Mouse (Mus musculus) midbrain, embryonic 10.5 days (tissue): ENCODE results near the gene Clec4g. TPM values are rescaled to one million over a fixed set of nuclear protein-coding genes. Genes with fewer than 3 reads are reported as not detected.
"Not testable (repeated sequence)": the region's sequence is repeated elsewhere in the genome, so short reads cannot be mapped to it uniquely, and the experiment has no call there.

ENCODE experiments used
- DNase-seq: peaks from one replicate; pipeline ENCODE4 v3.0.0-alpha.2; 2017; ENCODE audit warnings: low spot score
- H3K27ac ChIP-seq: fragments of 300-500 bp; sonication (generic); replicated peaks from 2 replicates; pipeline ENCODE4 v1.5.1; 2016; ENCODE audit warnings: mild to moderate bottlenecking
- H3K27me3 ChIP-seq: fragments of 300-500 bp; sonication (generic); 2 replicates; pipeline ENCODE4 v1.6.1; 2016; ENCODE audit warnings: low read depth, mild to moderate bottlenecking; ENCODE audit not compliant: poor library complexity, severe bottlenecking
- H3K36me3 ChIP-seq: fragments of 300-500 bp; sonication (generic); 2 replicates; pipeline ENCODE4 v1.6.1; 2016; ENCODE audit warnings: mild to moderate bottlenecking, moderate library complexity
- H3K4me1 ChIP-seq: fragments of 300-500 bp; sonication (generic); 2 replicates; pipeline ENCODE4 v1.6.1; 2016
- H3K4me3 ChIP-seq: fragments of 300-500 bp; sonication (generic); 2 replicates; pipeline ENCODE4 v1.5.1; 2016; ENCODE audit warnings: mild to moderate bottlenecking, moderate library complexity
- H3K9me3 ChIP-seq: fragments of 300-500 bp; sonication (generic); replicated peaks from 2 replicates; pipeline ENCODE4 v1.6.1; 2016; ENCODE audit warnings: mild to moderate bottlenecking
- WGBS: fragments of 180-500 bp; shearing (Covaris S2); methylation state at CpG from one replicate; pipeline ENCODE4 v1.1.7; 2016; 5-methylcytosine and 5-hydroxymethylcytosine counted together
- polyA plus RNA-seq: library from polyadenylated mRNA; unstranded; fragments of >200 nt; fragmentation: Nextera tagmentation; extraction: Ambion mirVana; gene quantifications from 2 replicates; pipeline ENCODE4 v1.2.1, GENCODE M21; 2016

Clec4g gene
- polyA plus RNA-seq, result 0.09 and 0.26 TPM in 2 replicates

DNA sequence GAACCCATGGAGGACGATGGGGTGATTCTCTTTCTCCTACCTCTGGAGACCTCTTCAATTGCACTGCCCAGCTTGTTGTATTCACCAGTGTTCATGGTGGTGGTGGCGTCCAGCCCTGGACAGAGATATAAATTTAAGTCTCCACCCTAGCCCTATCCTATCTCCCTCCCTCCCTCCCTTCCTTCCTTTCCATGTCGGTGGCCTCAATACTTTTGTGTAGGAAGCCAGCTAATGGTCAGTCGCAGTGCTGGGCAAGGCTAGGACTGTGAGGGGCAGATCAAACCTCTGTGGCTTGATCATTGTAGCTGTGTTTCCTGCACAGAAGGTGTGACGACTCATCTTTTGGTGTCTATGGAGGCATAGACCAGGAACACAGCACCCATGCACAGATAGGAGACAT, at the start of gene Clec4g:
TSS of gene Clec4g (minus strand) at position 101 of the 400 bp plus-strand sequence.
- 0 out of 2 replicates have a peak, but pooled peaks cover 4% of the 10 kb centered on the region for H3K9me3 ChIP-seq
- H3K4me3 ChIP-seq, result no peak within 1 kb of the TSS
- no peak within 1 kb of the TSS for H3K27ac ChIP-seq
- H3K27me3 ChIP-seq, result no peaks in the 10 kb centered on the region
- H3K36me3 ChIP-seq, result no peaks in the 10 kb centered on the region
- WGBS, result 78% methylated on average over 5 of the region's 5 CpGs
- no peak for DNase-seq
- H3K4me1 ChIP-seq, result no peaks in the 10 kb centered on the region

DNA sequence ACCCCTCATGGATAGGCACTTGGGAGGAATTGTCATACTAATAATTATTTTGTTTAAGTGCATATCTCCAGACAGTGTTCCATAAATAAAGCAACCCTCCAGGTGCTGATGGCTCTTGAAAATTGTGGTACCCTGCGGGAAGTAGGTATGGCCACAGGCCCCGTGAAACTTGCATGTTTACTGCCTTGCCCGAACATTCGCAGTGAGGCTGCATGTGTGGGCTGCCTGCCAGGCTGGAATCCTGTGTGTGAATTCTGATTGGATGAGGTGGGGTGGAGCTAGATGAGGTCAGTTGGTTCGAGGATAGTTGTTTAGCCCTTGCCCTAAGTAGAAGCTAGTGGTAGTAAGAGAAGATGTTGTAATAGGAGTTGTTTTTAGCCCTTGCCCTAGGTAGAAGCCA, 48.2 kb upstream of the Clec4g start:
- WGBS, result 88% methylated on average over 5 of the region's 5 CpGs
- peaks cover 62% of the 10 kb centered on the region for H3K9me3 ChIP-seq
- not testable (repeated sequence) for H3K27me3 ChIP-seq, H3K4me1 ChIP-seq, H3K4me3 ChIP-seq, H3K27ac ChIP-seq, H3K36me3 ChIP-seq, DNase-seq

DNA sequence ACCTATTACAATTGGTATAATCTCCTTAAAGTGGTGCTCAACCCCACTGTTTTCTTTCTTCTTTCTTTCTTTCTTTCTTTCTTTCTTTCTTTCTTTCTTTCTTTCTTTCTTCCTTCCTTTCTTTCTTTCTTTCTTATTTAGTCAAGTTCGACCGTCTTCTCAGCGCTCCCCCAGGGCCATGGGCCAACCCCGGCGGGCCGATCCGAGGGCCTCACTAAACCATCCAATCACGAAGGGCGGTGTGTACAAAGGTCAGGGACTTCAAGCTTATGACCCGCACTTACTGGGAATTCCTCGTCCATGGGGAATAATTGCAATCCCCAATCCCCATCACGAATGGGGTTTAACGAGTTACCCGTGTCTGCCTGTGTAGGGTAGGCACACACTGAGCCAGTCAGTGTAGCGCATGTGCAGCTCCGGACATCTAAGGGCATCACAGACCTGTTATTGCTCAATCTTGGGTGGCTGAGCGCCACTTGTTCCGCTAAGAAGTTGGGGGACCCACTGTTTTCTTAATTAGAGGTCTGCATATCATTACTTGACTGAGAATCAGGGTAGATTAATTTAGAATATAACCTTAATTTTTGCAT, 33.9 kb upstream of the Clec4g start:
- WGBS, result 74% methylated on average over 18 of the region's 18 CpGs
- no peaks in the 10 kb centered on the region for H3K4me1 ChIP-seq
- H3K36me3 ChIP-seq, result no peaks in the 10 kb centered on the region
- H3K4me3 ChIP-seq, result no peak overlapping the region
- no peaks in the 10 kb centered on the region for H3K27me3 ChIP-seq
- H3K27ac ChIP-seq, result no peak overlapping the region
- H3K9me3 ChIP-seq, result peaks cover 31% of the 10 kb centered on the region
- DNase-seq, result peak; percentile 100

DNA sequence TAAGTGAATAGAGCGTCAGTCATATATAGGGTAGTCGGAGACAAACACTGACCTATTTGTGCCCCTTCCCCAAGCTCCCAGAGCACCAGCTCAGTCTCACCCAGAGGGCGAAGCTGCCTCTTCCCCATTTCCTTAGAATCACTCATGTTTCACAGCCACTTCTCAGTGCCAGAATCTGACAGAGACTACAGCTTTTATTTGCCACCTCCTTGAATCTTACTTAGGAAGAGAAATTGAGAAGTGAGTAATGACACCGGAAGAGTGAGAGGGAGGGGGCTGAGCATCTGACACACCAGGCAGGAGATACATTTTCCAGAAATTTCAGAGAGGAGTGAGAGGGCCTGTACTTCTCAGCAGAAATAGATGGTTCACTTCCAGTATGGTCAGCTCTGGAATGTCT, 28.3 kb upstream of the Clec4g start, which contains the start of gene Cd209a:
TSS of gene Cd209a (minus strand) at position 224 of the 400 bp plus-strand sequence.
- Histone ChIP-seq H3K4me1 (no peaks in the 10 kb centered on the region), H3K27me3 (no peaks in the 10 kb centered on the region), H3K36me3 (no peaks in the 10 kb centered on the region), H3K9me3 (peaks cover 46% of the 10 kb centered on the region), H3K4me3 (no peak within 1 kb of the TSS), H3K27ac (no peak within 1 kb of the TSS)
- WGBS, result 90% methylated on average over 4 of the region's 4 CpGs
- DNase-seq, result no peak

DNA sequence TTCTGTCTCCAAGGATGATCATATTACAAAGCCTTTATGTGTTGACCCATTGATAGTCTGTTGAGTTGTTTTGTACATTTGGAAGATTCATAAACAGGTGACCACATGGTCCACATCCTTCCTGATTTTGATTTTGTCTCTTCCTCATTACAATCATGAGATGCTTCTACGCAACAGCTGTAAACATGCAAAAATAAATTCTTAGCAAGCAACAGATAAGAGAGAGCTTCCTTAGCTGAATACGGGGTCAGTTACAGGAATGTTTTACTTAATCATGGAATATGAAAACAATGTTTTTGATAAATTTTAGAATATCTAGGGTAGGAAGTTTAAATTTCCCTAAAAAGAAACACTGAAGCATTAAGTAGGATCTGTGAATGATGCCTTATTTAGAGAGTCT, 16.5 kb upstream of the Clec4g start:
- no peaks in the 10 kb centered on the region for H3K27me3 ChIP-seq
- 84% methylated on average over 2 of the region's 2 CpGs for WGBS
- 0 out of 2 replicates have a peak, but pooled peaks cover 5% of the 10 kb centered on the region for H3K9me3 ChIP-seq
- no peak overlapping the region for H3K27ac ChIP-seq
- DNase-seq, result no peak
- H3K4me3 ChIP-seq, result no peak overlapping the region
- H3K36me3 ChIP-seq, result no peaks in the 10 kb centered on the region
- no peaks in the 10 kb centered on the region for H3K4me1 ChIP-seq

DNA sequence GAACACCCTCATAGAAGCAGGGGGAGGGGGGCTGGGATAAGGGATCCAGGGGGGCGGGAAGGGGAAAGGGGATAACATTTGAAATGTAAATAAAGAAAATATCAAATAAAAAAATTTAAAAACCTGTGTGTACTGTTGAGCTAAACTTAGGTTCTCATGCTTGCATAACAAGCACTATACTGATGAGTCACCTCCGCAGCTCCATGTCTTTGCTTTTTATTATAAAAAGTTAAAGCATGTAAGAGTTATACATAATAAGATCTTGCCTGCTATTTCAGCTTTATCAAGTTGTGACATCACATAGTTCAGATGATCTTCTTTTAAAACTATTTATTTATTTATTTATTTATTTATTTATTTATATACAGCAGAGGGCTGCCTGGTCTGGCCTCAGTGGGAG, 15.1 kb upstream of the Clec4g start:
- no peak for DNase-seq
- 91% methylated on average over 2 of the region's 2 CpGs for WGBS
- Histone ChIP-seq H3K27me3 (no peaks in the 10 kb centered on the region), H3K36me3 (no peaks in the 10 kb centered on the region), H3K27ac (no peak overlapping the region), H3K4me1 (no peaks in the 10 kb centered on the region), H3K4me3 (no peak overlapping the region), H3K9me3 (0 out of 2 replicates have a peak, but pooled peaks cover 5% of the 10 kb centered on the region)

DNA sequence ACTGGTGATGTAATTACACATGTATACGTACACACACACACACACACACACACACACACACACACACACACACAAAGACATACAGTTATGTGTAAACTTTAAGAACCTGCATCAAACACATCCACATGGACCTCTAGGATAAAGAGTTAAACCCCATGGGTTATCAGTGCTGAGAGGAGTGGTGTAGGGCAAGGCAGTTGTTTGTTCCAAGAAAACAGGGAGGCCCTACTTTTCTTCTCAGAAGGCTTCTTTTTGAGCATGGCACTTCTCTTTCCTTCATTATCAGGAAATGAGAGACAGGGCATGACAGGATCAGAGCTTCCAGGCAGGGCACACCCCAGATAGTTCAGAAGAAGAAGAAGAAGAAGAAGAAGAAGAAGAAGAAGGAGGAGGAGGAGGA, 13.6 kb upstream of the Clec4g start:
- no peak for DNase-seq
- Histone ChIP-seq H3K27ac (no peak overlapping the region), H3K4me3 (no peak overlapping the region), H3K36me3 (no peaks in the 10 kb centered on the region), H3K4me1 (no peaks in the 10 kb centered on the region), H3K9me3 (no peaks in the 10 kb centered on the region), H3K27me3 (no peaks in the 10 kb centered on the region)
- WGBS, result 52% methylated on average over 1 of the region's 1 CpGs

DNA sequence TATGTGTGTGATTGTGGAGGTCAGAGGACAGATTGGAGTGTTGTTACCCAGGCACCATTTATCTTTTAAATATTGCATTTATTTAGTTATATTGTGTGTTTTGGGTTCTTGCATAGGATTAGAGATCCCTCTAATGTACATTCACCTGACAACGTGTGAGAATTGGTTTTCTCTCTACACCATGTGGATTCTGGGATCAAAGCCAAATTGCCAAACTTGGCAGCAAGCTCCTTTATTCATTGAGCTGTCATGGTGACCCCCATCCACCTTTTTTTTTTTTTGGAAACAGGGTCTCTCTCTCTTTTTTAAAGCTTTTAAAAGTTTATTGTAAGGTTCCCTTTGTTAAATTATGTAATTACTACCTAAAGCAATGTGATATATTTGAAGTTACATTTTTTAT, 590 bp upstream of the Clec4g start:
- no peaks in the 10 kb centered on the region for H3K27me3 ChIP-seq
- 48% methylated on average over 1 of the region's 1 CpGs for WGBS
- H3K4me1 ChIP-seq, result no peaks in the 10 kb centered on the region
- 0 out of 2 replicates have a peak, but pooled peaks cover 4% of the 10 kb centered on the region for H3K9me3 ChIP-seq
- no peak overlapping the region for H3K4me3 ChIP-seq
- no peak overlapping the region for H3K27ac ChIP-seq
- no peaks in the 10 kb centered on the region for H3K36me3 ChIP-seq
- DNase-seq, result no peak

DNA sequence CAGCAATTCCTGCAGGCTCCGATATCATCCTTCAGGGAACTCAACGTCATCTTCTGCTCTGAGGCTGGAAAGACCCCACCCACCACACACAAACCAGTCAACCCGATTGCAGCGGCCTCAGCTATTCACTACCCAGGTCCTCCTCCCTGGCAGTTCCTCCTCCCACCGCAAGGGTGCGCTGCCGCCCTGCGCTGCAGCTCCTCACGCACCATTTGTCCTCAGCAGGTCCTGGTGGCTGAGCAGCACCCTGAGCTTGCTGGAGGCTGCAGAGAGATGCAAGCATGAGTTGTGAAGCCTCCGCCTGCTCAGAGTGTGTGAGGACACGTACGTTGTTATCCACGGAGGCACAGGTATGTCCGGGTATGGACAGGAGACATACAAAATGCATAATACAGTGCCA, 1.9 kb downstream of the Clec4g start:
- no peaks in the 10 kb centered on the region for H3K4me1 ChIP-seq
- DNase-seq, result peak; percentile 63
- H3K36me3 ChIP-seq, result no peaks in the 10 kb centered on the region
- H3K4me3 ChIP-seq, result no peak overlapping the region
- H3K27ac ChIP-seq, result no peak overlapping the region
- 0 out of 2 replicates have a peak, but pooled peaks cover 4% of the 10 kb centered on the region for H3K9me3 ChIP-seq
- WGBS, result 16% methylated on average over 14 of the region's 14 CpGs
- no peaks in the 10 kb centered on the region for H3K27me3 ChIP-seq

DNA sequence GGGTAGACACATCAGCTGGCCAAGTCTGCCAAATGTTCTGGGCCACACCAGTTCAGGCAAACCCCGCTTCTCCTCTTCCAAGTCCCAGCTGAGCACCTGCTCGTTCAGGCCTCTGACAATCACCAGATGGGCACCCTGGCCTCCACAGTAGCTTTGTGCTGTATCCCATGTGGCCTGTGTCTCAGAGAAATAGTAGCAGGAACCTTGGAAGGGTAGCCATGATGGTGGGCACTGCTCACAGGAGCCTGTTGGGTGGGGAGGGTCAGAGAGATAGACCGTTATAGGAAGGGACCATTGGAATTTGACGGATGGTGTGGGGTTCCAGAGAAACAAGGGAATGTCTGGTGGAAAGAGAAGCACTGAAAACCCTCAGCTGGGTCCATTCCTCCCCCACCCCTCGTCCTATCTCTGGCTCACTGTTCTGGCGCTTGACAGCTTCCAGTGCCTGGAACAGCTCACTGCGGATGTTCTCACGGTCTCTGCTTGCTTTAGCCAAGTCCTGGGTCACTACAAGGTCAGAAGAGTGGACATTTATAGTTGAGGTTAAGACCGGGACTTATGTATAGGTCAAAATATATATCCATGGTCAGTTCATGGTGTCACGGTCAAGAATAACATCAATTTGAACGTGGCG, 3.0 kb downstream of the Clec4g start:
- Histone ChIP-seq H3K27me3 (no peaks in the 10 kb centered on the region), H3K4me1 (no peaks in the 10 kb centered on the region), H3K9me3 (0 out of 2 replicates have a peak, but pooled peaks cover 4% of the 10 kb centered on the region), H3K36me3 (no peaks in the 10 kb centered on the region), H3K27ac (no peak overlapping the region), H3K4me3 (no peak overlapping the region)
- no peak for DNase-seq
- WGBS, result 88% methylated on average over 12 of the region's 12 CpGs

DNA sequence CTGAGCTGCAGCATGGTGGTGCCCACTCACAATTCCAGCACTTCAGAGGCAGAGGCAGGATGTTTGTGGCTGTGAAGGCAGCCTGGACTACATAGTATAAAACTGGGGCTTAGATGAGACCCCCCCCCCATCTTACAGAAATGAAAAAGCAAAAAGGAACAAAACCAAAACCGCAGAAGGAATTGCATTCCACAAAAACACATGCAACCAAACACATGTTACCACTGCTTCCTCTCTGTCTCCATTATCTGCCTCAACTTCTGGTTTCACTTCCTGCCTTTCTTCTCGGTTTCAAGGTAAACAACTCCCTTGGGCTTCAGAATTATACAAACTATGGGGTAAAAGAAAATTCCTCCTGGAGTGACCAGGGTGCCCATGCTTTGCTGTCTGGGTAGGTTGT, 8.8 kb downstream of the Clec4g start:
- Histone ChIP-seq H3K36me3 (no peaks in the 10 kb centered on the region), H3K27ac (no peak overlapping the region), H3K9me3 (no peaks in the 10 kb centered on the region), H3K4me3 (no peak overlapping the region), H3K4me1 (no peaks in the 10 kb centered on the region), H3K27me3 (no peaks in the 10 kb centered on the region)
- WGBS, result 61% methylated on average over 2 of the region's 2 CpGs
- no peak for DNase-seq

DNA sequence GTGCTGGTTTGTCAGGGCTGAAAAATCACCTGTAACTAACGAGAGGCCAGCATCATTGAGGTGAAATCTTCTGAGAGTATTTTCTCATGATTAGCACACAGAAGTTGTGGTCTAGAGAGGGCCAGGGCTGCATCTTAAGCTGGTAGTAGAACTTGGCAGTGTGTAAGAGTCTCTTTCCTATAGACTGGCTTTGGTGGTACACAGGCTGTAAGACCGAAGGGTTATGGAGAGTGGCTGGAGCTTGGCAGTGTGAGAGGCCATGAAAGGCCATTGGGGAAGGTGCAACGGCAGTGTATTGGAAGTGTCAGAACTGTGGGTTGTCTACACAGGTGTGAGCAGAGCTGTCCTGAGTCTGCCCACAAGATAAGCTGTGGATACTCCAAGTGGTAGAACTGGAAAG, 10.1 kb downstream of the Clec4g start:
- H3K4me1 ChIP-seq, result no peaks in the 10 kb centered on the region
- no peak overlapping the region for H3K4me3 ChIP-seq
- H3K27me3 ChIP-seq, result no peaks in the 10 kb centered on the region
- H3K9me3 ChIP-seq, result no peaks in the 10 kb centered on the region
- DNase-seq, result no peak
- 87% methylated on average over 3 of the region's 3 CpGs for WGBS
- no peaks in the 10 kb centered on the region for H3K36me3 ChIP-seq
- H3K27ac ChIP-seq, result no peak overlapping the region

DNA sequence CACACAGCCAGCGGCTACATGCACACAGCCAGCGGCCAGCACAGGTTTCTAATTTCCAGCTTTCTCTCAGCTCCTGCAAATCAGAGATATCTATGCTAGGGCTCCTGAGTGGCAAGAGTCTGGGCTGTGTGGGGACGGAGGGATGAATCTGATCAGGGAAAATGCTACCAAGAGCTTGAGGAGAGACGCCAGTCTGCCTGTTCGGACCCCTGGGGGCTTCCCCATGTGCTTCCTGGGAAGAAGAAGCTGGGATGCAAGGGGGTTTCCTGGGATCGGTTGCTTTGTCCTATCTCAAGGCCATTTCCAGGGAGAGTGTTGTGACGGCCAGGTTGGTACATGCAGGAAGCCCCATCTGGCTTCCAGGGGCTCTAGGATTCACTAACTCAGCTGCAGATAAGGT, 12.8 kb downstream of the Clec4g start:
- WGBS, result 72% methylated on average over 7 of the region's 7 CpGs
- Histone ChIP-seq H3K4me3 (no peak overlapping the region), H3K4me1 (no peaks in the 10 kb centered on the region), H3K27me3 (no peaks in the 10 kb centered on the region), H3K36me3 (no peaks in the 10 kb centered on the region), H3K27ac (no peak overlapping the region), H3K9me3 (no peaks in the 10 kb centered on the region)
- DNase-seq, result no peak
